Comparison of ENCODE assay signal across 22 mouse cellular contexts in the genomic region with DNA sequence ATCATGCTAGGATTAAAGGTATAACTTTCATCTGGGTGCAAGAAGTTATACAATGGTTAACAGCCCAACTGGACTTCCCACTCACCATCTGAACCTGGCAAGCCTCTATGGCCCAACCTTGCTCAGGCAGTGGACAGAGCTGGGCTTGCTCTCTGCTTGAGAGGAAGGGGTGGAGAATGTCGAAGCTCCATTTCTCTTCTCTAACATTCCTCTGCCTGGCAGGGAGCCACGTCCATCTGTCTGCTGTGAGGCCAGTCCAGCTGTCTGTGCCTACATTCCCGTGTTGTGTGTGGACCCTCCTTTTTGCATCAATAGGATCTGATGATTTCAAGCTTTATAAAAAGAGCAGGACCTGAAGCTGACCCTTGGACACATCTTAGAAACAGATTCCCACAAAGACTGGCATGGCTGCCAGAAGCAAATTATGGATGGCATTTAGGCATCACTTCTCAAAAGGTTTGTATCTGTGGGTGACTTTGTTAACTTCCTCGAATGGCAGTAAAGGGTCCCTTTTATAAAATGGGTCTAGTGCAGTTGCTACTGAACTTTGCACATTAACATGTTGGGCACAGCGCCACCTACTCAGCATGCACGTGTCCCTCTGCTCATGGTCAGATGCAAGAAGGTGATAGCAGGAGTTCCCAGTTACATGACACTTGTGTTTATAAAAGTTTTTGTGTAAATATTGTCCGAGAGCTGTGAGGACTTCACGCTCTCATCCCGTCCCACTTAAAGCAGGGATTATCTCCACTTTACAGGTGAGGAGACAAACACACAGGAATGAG. TPM values are rescaled to one million over a fixed set of nuclear protein-coding genes. Genes with fewer than 3 reads are reported as not detected.
DNase-seq lines count a peak whose midpoint lies in the region; ATAC-seq lines count a peak whose summit lies in the region.
"Had no signal": no experiment of that assay in that cellular context is flagged by ENCODE, and none has a peak within 500 bp of the region (broad histone marks: within the 10 kb centered on the region; RNA-seq: fewer than 3 reads in every experiment).

No protein-coding gene starts in this region.

- H3K27ac ChIP-seq in embryonic facial prominence, embryonic 10.5 days (replicated peaks): peak overlapping the region; percentile 61
- H3K27ac ChIP-seq: heart, adult 2 months; hindbrain, embryonic 13.5 days; intestine, embryonic 15.5 days; liver, embryonic 15.5 days; macrophage had no signal

- no peak overlapping the region for H3K4me3 ChIP-seq in embryonic facial prominence, embryonic 10.5 days
- H3K4me3 ChIP-seq: erythroblast, embryonic 14.5 days; heart, adult 2 months; hindbrain, embryonic 13.5 days; intestine, embryonic 15.5 days; limb, embryonic 12.5 days; liver, embryonic 15.5 days; myocyte had no signal

- peak; percentile 74 for ATAC-seq in megakaryocyte-erythroid progenitor cell, adult 5-6 weeks (replicated peaks; ENCODE audit: low FRiP score, low TSS enrichment, poor library complexity, severe bottlenecking)
- ATAC-seq: forebrain, embryonic 14.5 days; intestine, embryonic 15.5 days had no signal

- 71% methylated on average over 9 of the region's 9 CpGs for WGBS in embryonic facial prominence, embryonic 10.5 days

- DNase-seq in kidney, adult 18-20 months: peak; percentile 14
- no peak for DNase-seq in kidney, postnatal 14 days
- peak; percentile 33 for DNase-seq in lung, postnatal 10 days
- no peak for DNase-seq in lung, postnatal 4 days
- no peak for DNase-seq in embryonic facial prominence, embryonic 10.5 days (ENCODE audit: low spot score)
- no peak for DNase-seq in neural tube, embryonic 10.5 days (ENCODE audit: extremely low spot score, low spot score)
- DNase-seq: adrenal gland, adult 2 months; cerebellum, adult 11-12 months; cerebellum, postnatal 36 days; heart, adult 2 months; midbrain, embryonic 14.5 days; thymus, adult 18-20 months had no signal

- H3K36me3 ChIP-seq in embryonic facial prominence, embryonic 10.5 days (replicated peaks): no peaks in the 10 kb centered on the region
- H3K36me3 ChIP-seq: G1E; hindbrain, embryonic 13.5 days; intestine, embryonic 15.5 days; limb, embryonic 12.5 days; liver, embryonic 15.5 days had no signal

- no peaks in the 10 kb centered on the region for H3K9me3 ChIP-seq in embryonic facial prominence, embryonic 10.5 days
- H3K9me3 ChIP-seq: G1E; hindbrain, embryonic 13.5 days; intestine, embryonic 15.5 days; limb, embryonic 12.5 days; liver, embryonic 15.5 days had no signal

- peaks cover 3% of the 10 kb centered on the region for H3K27me3 ChIP-seq in embryonic facial prominence, embryonic 10.5 days (replicated peaks; ENCODE audit: low read depth, poor library complexity, severe bottlenecking)
- H3K27me3 ChIP-seq: hindbrain, embryonic 13.5 days; intestine, embryonic 15.5 days; limb, embryonic 12.5 days; liver, embryonic 15.5 days had no signal

- peaks cover 53% of the 10 kb centered on the region for H3K4me1 ChIP-seq in embryonic facial prominence, embryonic 10.5 days
- H3K4me1 ChIP-seq: intestine, embryonic 15.5 days; liver, embryonic 15.5 days had no signal

RNA-seq across cellular contexts. Expression of a gene that starts 20.6 kb away (rescaled TPM):
- 61.2 and 66.3 TPM in 2 replicates for polyA plus RNA-seq in embryonic facial prominence, embryonic 10.5 days (2016; fragmentation: Nextera tagmentation; extraction: Ambion mirVana)
- 23.9 and 27.0 TPM in 2 replicates for total RNA-seq in megakaryocyte-erythroid progenitor cell, adult 5-6 weeks (2014; fragmentation: Nextera tagmentation)
- total RNA-seq in megakaryocyte-erythroid progenitor cell, adult 5-6 weeks (2017): 18.7 and 18.9 TPM in 2 replicates

Comparison
In these comparisons a context has a peak if more than half of its experiments do, and no peak if none do; other contexts are left out.
1. DNase-seq: peak in kidney, adult 18-20 months (single experiment) and lung, postnatal 10 days (single experiment); none in kidney, postnatal 14 days (single experiment), lung, postnatal 4 days (0 of 2), embryonic facial prominence, embryonic 10.5 days (single experiment) and neural tube, embryonic 10.5 days (single experiment).